22 mouse cellular contexts compared by ENCODE assay signal in genomic region chr17:31531441-31532158, GRCm38 (mm10). TPM values are rescaled to one million over a fixed set of nuclear protein-coding genes. Genes with fewer than 3 reads are reported as not detected.
DNase-seq lines count a peak whose midpoint lies in the region; ATAC-seq and TF ChIP-seq lines count a peak whose summit lies in the region.
"Had no signal": no experiment of that assay in that cellular context is flagged by ENCODE, and none has a peak within 500 bp of the region (broad histone marks: within the 10 kb centered on the region; RNA-seq: fewer than 3 reads in every experiment).

No protein-coding gene starts in this region.

- H3K27me3 ChIP-seq in stomach, embryonic 16.5 days (ENCODE audit: control insufficient read depth, insufficient read depth, low read length), result no peaks in the 10 kb centered on the region
- H3K27me3 ChIP-seq in stomach, postnatal 0 days (ENCODE audit: control insufficient read depth, insufficient read depth, low read length), result no peaks in the 10 kb centered on the region
- no peaks in the 10 kb centered on the region for H3K27me3 ChIP-seq in MEL (ENCODE audit: control insufficient read depth in 1 of 2, insufficient read depth in 2 of 2, low read length in 2 of 2)
- no peaks in the 10 kb centered on the region for H3K27me3 ChIP-seq in midbrain, postnatal 0 days (ENCODE audit: insufficient read depth, low read length)
- H3K27me3 ChIP-seq: heart, embryonic 12.5 days; midbrain, embryonic 12.5 days; neural tube, embryonic 12.5 days had no signal

- WGBS in stomach, embryonic 16.5 days, result 81% methylated on average over 14 of the region's 14 CpGs
- 76% methylated on average over 14 of the region's 14 CpGs for WGBS in stomach, postnatal 0 days
- whole genome bisulfite sequencing in midbrain, postnatal 0 days, result 89% methylated on average over 14 of the region's 14 CpGs

- DNase-seq in kidney, adult 9 months, result peak; percentile 47
- DNase-seq in kidney, adult 8-10 months, result no peak
- DNase-seq in stomach, postnatal 0 days (ENCODE audit: low spot score), result no peak
- DNase-seq in MEL (ENCODE audit: low read depth, low spot score), result peak; percentile 45
- DNase-seq in midbrain, postnatal 0 days (ENCODE audit: low spot score), result no peak
- DNase-seq in T-cell, adult 2 months (ENCODE audit: low spot score), result no peak
- DNase-seq: adrenal gland, postnatal 36 days; cerebellum, adult 9-10 months; gastrocnemius, postnatal 25 days; heart, adult 18-20 months; heart, postnatal 10 days; lung, postnatal 10 days; right cerebral cortex, postnatal 25 days; spleen, adult 18-20 months; thymus, postnatal 14 days had no signal

- H3K9ac ChIP-seq in stomach, embryonic 16.5 days (ENCODE audit: low read length), result no peak overlapping the region
- no peak overlapping the region for H3K9ac ChIP-seq in stomach, postnatal 0 days (ENCODE audit: low read length)
- no peak overlapping the region for H3K9ac ChIP-seq in MEL (ENCODE audit: control insufficient read depth, low read depth, low read length, poor library complexity, severe bottlenecking)
- H3K9ac ChIP-seq in midbrain, postnatal 0 days (replicated peaks; ENCODE audit: low read length, poor library complexity, severe bottlenecking), result no peak overlapping the region
- H3K9ac ChIP-seq: heart, embryonic 12.5 days; midbrain, embryonic 12.5 days; neural tube, embryonic 12.5 days had no signal

- no peak overlapping the region for H3K4me3 ChIP-seq in stomach, embryonic 16.5 days (replicated peaks; ENCODE audit: low read length)
- no peak overlapping the region for H3K4me3 ChIP-seq in stomach, postnatal 0 days (ENCODE audit: low read depth, low read length)
- H3K4me3 ChIP-seq in MEL (ENCODE audit: control insufficient read depth in 1 of 2, insufficient read depth in 1 of 2, low read depth in 2 of 2, low read length in 2 of 2), result no peak overlapping the region
- no peak overlapping the region for H3K4me3 ChIP-seq in midbrain, postnatal 0 days (ENCODE audit: low read depth, low read length)
- H3K4me3 ChIP-seq: forebrain, embryonic 10.5 days; heart, embryonic 12.5 days; midbrain, embryonic 12.5 days; neural tube, embryonic 12.5 days had no signal

- no peak for TF ChIP-seq CTCF in stomach, postnatal 0 days (IDR thresholded peaks at IDR 0.05; ENCODE audit: low read depth)
- no peak for TF ChIP-seq CTCF in MEL (IDR thresholded peaks at IDR 0.05 in 2 of 3, conservative IDR thresholded peaks at IDR 0.05 in 1 of 3; ENCODE audit: control insufficient read depth in 1 of 3, insufficient read depth in 1 of 3, low read depth in 2 of 3, low read length in 3 of 3, poor library complexity in 1 of 3, severe bottlenecking in 1 of 3)
- no peak; the same call in 1 of the 2 replicates for TF ChIP-seq CTCF in midbrain, postnatal 0 days (IDR thresholded peaks at IDR 0.05)

- no peaks in the 10 kb centered on the region for H3K79me2 ChIP-seq in MEL (ENCODE audit: control insufficient read depth, insufficient read depth, low read length, poor library complexity)

- peaks cover 15% of the 10 kb centered on the region for H3K36me3 ChIP-seq in stomach, embryonic 16.5 days (ENCODE audit: control insufficient read depth, insufficient read depth, low read length)
- peaks cover 16% of the 10 kb centered on the region for H3K36me3 ChIP-seq in stomach, postnatal 0 days (ENCODE audit: control insufficient read depth, insufficient read depth, low read length)
- H3K36me3 ChIP-seq in MEL (ENCODE audit: control insufficient read depth in 1 of 2, insufficient read depth in 2 of 2, low read length in 2 of 2), result no peaks in the 10 kb centered on the region
- peaks cover 26% of the 10 kb centered on the region for H3K36me3 ChIP-seq in midbrain, postnatal 0 days (ENCODE audit: insufficient read depth, low read length)

- TF ChIP-seq EP300 in stomach, postnatal 0 days (optimal IDR thresholded peaks at IDR 0.05), result no peak
- no peak for TF ChIP-seq EP300 in MEL (IDR thresholded peaks at IDR 0.05; ENCODE audit: low read depth in 1 of 2, low read length in 2 of 2)

- TF ChIP-seq POLR2A in MEL (IDR thresholded peaks at IDR 0.05; ENCODE audit: control insufficient read depth in 1 of 2, insufficient read depth in 1 of 2, low read depth in 1 of 2, low read length in 2 of 2, poor library complexity in 1 of 2), result no peak

- ATAC-seq in stomach, embryonic 16.5 days (ENCODE audit: insufficient read depth, low FRiP score), result no peak
- no peak for ATAC-seq in stomach, postnatal 0 days (ENCODE audit: low FRiP score, low TSS enrichment)
- ATAC-seq in midbrain, postnatal 0 days (ENCODE audit: low FRiP score), result no peak
- ATAC-seq: intestine, postnatal 0 days had no signal

- H3K4me2 ChIP-seq in stomach, embryonic 16.5 days (ENCODE audit: low read depth, low read length), result no peak overlapping the region
- H3K4me2 ChIP-seq in stomach, postnatal 0 days (replicated peaks; ENCODE audit: low read depth), result no peak overlapping the region
- no peak overlapping the region for H3K4me2 ChIP-seq in midbrain, postnatal 0 days (ENCODE audit: low read depth, low read length, poor library complexity, severe bottlenecking)
- H3K4me2 ChIP-seq: heart, embryonic 12.5 days; midbrain, embryonic 12.5 days; neural tube, embryonic 12.5 days had no signal

- H3K27ac ChIP-seq in stomach, embryonic 16.5 days (ENCODE audit: low read length), result peak overlapping the region; percentile 46; the same call in 1 of the 2 replicates
- no peak overlapping the region; the same call in 1 of the 2 replicates for H3K27ac ChIP-seq in stomach, postnatal 0 days (replicated peaks)
- no peak overlapping the region for H3K27ac ChIP-seq in MEL (ENCODE audit: control insufficient read depth, low read depth, low read length)
- H3K27ac ChIP-seq in midbrain, postnatal 0 days (ENCODE audit: low read depth, low read length), result no peak overlapping the region
- H3K27ac ChIP-seq: forebrain, embryonic 10.5 days; midbrain, embryonic 12.5 days; neural tube, embryonic 12.5 days had no signal

- H3K4me1 ChIP-seq in stomach, embryonic 16.5 days (ENCODE audit: control insufficient read depth, insufficient read depth, low read length), result peaks cover 6% of the 10 kb centered on the region; the same call in 1 of the 2 replicates
- H3K4me1 ChIP-seq in stomach, postnatal 0 days (replicated peaks; ENCODE audit: control insufficient read depth, insufficient read depth), result peaks cover 6% of the 10 kb centered on the region
- no peaks in the 10 kb centered on the region for H3K4me1 ChIP-seq in MEL (ENCODE audit: control insufficient read depth in 1 of 2, insufficient read depth in 2 of 2, low read length in 2 of 2)
- H3K4me1 ChIP-seq in midbrain, postnatal 0 days (ENCODE audit: insufficient read depth, low read length), result peaks cover 9% of the 10 kb centered on the region

- no peaks in the 10 kb centered on the region for H3K9me3 ChIP-seq in stomach, embryonic 16.5 days (replicated peaks; ENCODE audit: control insufficient read depth, low read length)
- H3K9me3 ChIP-seq in stomach, postnatal 0 days (ENCODE audit: control insufficient read depth, low read length), result no peaks in the 10 kb centered on the region
- no peaks in the 10 kb centered on the region for H3K9me3 ChIP-seq in MEL (replicated peaks; ENCODE audit: insufficient read depth, low read length)
- no peaks in the 10 kb centered on the region for H3K9me3 ChIP-seq in midbrain, postnatal 0 days (ENCODE audit: low read length)
- H3K9me3 ChIP-seq: forebrain, embryonic 10.5 days; G1E; heart, embryonic 12.5 days; midbrain, embryonic 12.5 days; neural tube, embryonic 12.5 days had no signal

- TF ChIP-seq RAD21 in MEL (IDR thresholded peaks at IDR 0.05; ENCODE audit: low read depth, low read length), result no peak

TF ChIP-seq in MEL, 35 proteins besides CTCF, POLR2A, EP300 and RAD21 (continues in another document):
- TF ChIP-seq KAT2A (conservative IDR thresholded peaks at IDR 0.05; ENCODE audit: low read depth, low read length) (no peak), TAL1 (IDR thresholded peaks at IDR 0.05; ENCODE audit: low read length) (no peak), SIN3A (IDR thresholded peaks at IDR 0.05; ENCODE audit: low read length) (no peak), POLR2AphosphoS5 (IDR thresholded peaks at IDR 0.05; ENCODE audit: borderline replicate concordance, low read depth, low read length) (no peak), ZC3H11A (IDR thresholded peaks at IDR 0.05; ENCODE audit: low read depth, low read length) (no peak), UBTF (IDR thresholded peaks at IDR 0.05; ENCODE audit: borderline replicate concordance, insufficient read depth, low read depth, low read length) (no peak), HCFC1 (IDR thresholded peaks at IDR 0.05; ENCODE audit: low read depth, low read length) (peak; percentile 54), USF1 (IDR thresholded peaks at IDR 0.05; ENCODE audit: low read depth, low read length) (0 out of 2 replicates have a peak, but pooled peaks have one; percentile 31), CHD2 (IDR thresholded peaks at IDR 0.05; ENCODE audit: low read length) (no peak)

RNA-seq across cellular contexts. Expression of gene Ndufv3, which starts 11.7 kb away (rescaled TPM):
- 311 and 321 TPM in 2 replicates for polyA plus RNA-seq in stomach, embryonic 16.5 days (2015; fragmentation: Nextera tagmentation; extraction: Ambion mirVana)
- 334 and 344 TPM in 2 replicates for polyA plus RNA-seq in stomach, postnatal 0 days (2015; fragmentation: Nextera tagmentation; extraction: Ambion mirVana)
- 189 and 198 TPM in 2 replicates for total RNA-seq in MEL (2012; rRNA removed)
- 1,000 to 10,000 TPM in 1 of 2 experiments, 100 to 1,000 TPM in 1; 158 to 1,046 TPM for polyA plus RNA-seq in MEL (2012; ENCODE audit: insufficient read depth in 1 of 2, insufficient read length in 2 of 2, low read depth in 1 of 2, low replicate concordance in 2 of 2, missing spikeins in 1 of 2)
- 221 and 257 TPM in 2 replicates for total RNA-seq in midbrain, postnatal 0 days (2014; rRNA removed)
- polyA plus RNA-seq in midbrain, postnatal 0 days (2015; fragmentation: Nextera tagmentation; extraction: Ambion mirVana), result 513 and 552 TPM in 2 replicates

RNA-seq across cellular contexts. Expression of gene Wdr4, which starts 11.8 kb away (rescaled TPM):
- 33.8 and 42.3 TPM in 2 replicates for polyA plus RNA-seq in stomach, embryonic 16.5 days (2015; fragmentation: Nextera tagmentation; extraction: Ambion mirVana)
- 14.9 and 15.6 TPM in 2 replicates for polyA plus RNA-seq in stomach, postnatal 0 days (2015; fragmentation: Nextera tagmentation; extraction: Ambion mirVana)
- 104 and 118 TPM in 2 replicates for total RNA-seq in MEL (2012; rRNA removed)
- polyA plus RNA-seq in MEL (2012; ENCODE audit: insufficient read depth in 1 of 2, insufficient read length in 2 of 2, low read depth in 1 of 2, low replicate concordance in 2 of 2, missing spikeins in 1 of 2), result 100 to 1,000 TPM in 1 of 2 experiments, not detected in 1; 109 TPM
- total RNA-seq in midbrain, postnatal 0 days (2014; rRNA removed), result 66.0 and 66.8 TPM in 2 replicates
- polyA plus RNA-seq in midbrain, postnatal 0 days (2015; fragmentation: Nextera tagmentation; extraction: Ambion mirVana), result 27.0 and 29.3 TPM in 2 replicates

RNA-seq across cellular contexts. Expression of gene Pknox1, which starts 32.9 kb away (rescaled TPM):
- 33.4 and 34.5 TPM in 2 replicates for polyA plus RNA-seq in stomach, embryonic 16.5 days (2015; fragmentation: Nextera tagmentation; extraction: Ambion mirVana)
- polyA plus RNA-seq in stomach, postnatal 0 days (2015; fragmentation: Nextera tagmentation; extraction: Ambion mirVana), result 9.5 and 9.8 TPM in 2 replicates
- total RNA-seq in MEL (2012; rRNA removed), result 13.2 and 16.1 TPM in 2 replicates
- polyA plus RNA-seq in MEL (2012; ENCODE audit: insufficient read depth in 1 of 2, insufficient read length in 2 of 2, low read depth in 1 of 2, low replicate concordance in 2 of 2, missing spikeins in 1 of 2), result 10 to 100 TPM; 13.6 to 34.1 TPM
- total RNA-seq in midbrain, postnatal 0 days (2014; rRNA removed), result 18.3 and 22.7 TPM in 2 replicates
- polyA plus RNA-seq in midbrain, postnatal 0 days (2015; fragmentation: Nextera tagmentation; extraction: Ambion mirVana), result 14.3 and 14.9 TPM in 2 replicates

Comparison
In these comparisons a context has a peak if more than half of its experiments do, and no peak if none do; other contexts are left out.
1. DNase-seq: peak in kidney, adult 9 months (single experiment) and MEL (single experiment); none in kidney, adult 8-10 months (0 of 2), stomach, postnatal 0 days (single experiment), midbrain, postnatal 0 days (single experiment) and T-cell, adult 2 months (single experiment).